11 mouse cellular contexts compared by ENCODE assay signal in the genomic region with DNA sequence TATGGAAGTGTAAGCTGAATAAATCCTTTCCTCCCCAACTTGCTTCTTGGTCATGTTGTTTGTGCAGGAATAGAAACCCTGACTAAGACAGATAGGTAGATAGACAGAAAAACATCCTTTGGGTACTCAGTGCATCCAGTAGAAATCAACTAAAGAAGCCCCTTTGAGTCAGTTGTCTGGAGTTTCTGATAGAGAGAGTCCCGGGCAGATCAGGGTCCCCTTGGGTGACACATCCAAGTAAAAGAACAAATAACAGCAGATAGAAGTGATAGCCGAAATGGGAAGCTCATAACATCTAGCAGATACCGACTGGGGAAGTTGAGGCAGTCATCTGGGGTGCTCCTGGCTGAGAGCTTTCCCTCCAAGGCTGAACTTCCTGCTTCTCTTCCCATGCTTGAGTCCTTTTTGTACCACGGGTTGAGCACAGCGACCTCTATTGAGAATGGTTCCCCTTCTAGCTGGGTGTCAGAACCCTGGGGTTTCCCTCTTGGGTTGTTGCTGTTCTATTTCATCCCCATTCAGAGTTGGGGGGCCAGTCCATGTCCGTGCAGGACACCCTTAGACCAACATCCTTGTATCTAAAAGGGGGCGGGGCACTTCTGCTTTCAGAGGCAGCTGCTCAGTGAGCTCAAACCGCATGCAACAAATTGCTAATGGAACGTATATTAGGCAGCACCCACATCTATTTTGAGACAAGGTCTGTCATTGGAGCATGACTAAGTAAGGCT. TPM values are rescaled to one million over a fixed set of nuclear protein-coding genes. Genes with fewer than 3 reads are reported as not detected.
DNase-seq lines count a peak whose midpoint lies in the region; ATAC-seq and TF ChIP-seq lines count a peak whose summit lies in the region.
"Had no signal": no experiment of that assay in that cellular context is flagged by ENCODE, and none has a peak within 500 bp of the region (broad histone marks: within the 10 kb centered on the region; RNA-seq: fewer than 3 reads in every experiment).

No protein-coding gene starts in this region.

- H3K9me3 ChIP-seq in megakaryocyte, embryonic 14.5 days, result no peaks in the 10 kb centered on the region
- H3K9me3 ChIP-seq in forebrain, embryonic 14.5 days (replicated peaks; ENCODE audit: control insufficient read depth, low read length), result no peaks in the 10 kb centered on the region
- no peaks in the 10 kb centered on the region for H3K9me3 ChIP-seq in intestine, embryonic 15.5 days
- H3K9me3 ChIP-seq: heart, embryonic 15.5 days had no signal

- no peak for TF ChIP-seq POLR2A in thymus, adult 2 months (IDR thresholded peaks at IDR 0.05; ENCODE audit: control insufficient read depth, extremely low read depth, insufficient read depth, low read length, poor library complexity)

- H3K27ac ChIP-seq in thymus, adult 2 months (ENCODE audit: control insufficient read depth, insufficient read depth, low read length), result no peak overlapping the region
- H3K27ac ChIP-seq in forebrain, embryonic 14.5 days (ENCODE audit: low read depth, low read length), result no peak overlapping the region
- no peak overlapping the region for H3K27ac ChIP-seq in intestine, embryonic 15.5 days
- H3K27ac ChIP-seq: heart, embryonic 15.5 days had no signal

- TF ChIP-seq CTCF in thymus, adult 2 months (IDR thresholded peaks at IDR 0.05; ENCODE audit: borderline replicate concordance, control insufficient read depth, extremely low read depth, insufficient read depth, low read length, poor library complexity), result no peak

- no peak for ATAC-seq in forebrain, embryonic 14.5 days
- no peak for ATAC-seq in intestine, embryonic 15.5 days

- H3K4me3 ChIP-seq in thymus, adult 2 months (ENCODE audit: control insufficient read depth, insufficient read depth, low read length), result no peak overlapping the region
- H3K4me3 ChIP-seq in megakaryocyte, embryonic 14.5 days (replicated peaks), result peak overlapping the region; percentile 85
- no peak overlapping the region for H3K4me3 ChIP-seq in forebrain, embryonic 14.5 days (ENCODE audit: low read depth, low read length)
- no peak overlapping the region for H3K4me3 ChIP-seq in intestine, embryonic 15.5 days (replicated peaks)
- H3K4me3 ChIP-seq: heart, embryonic 15.5 days had no signal

- no peak overlapping the region for H3K9ac ChIP-seq in forebrain, embryonic 14.5 days (ENCODE audit: low read length)
- no peak overlapping the region for H3K9ac ChIP-seq in intestine, embryonic 15.5 days
- H3K9ac ChIP-seq: heart, embryonic 15.5 days had no signal

- H3K36me3 ChIP-seq in thymus, adult 2 months (ENCODE audit: control insufficient read depth, insufficient read depth, low read length), result no peaks in the 10 kb centered on the region
- H3K36me3 ChIP-seq in megakaryocyte, embryonic 14.5 days (replicated peaks; ENCODE audit: low read length), result no peaks in the 10 kb centered on the region
- no peaks in the 10 kb centered on the region for H3K36me3 ChIP-seq in splenic B cell, adult 2 months (ENCODE audit: control insufficient read depth, insufficient read depth, low read length, poor library complexity, severe bottlenecking)
- H3K36me3 ChIP-seq in forebrain, embryonic 14.5 days (ENCODE audit: control insufficient read depth, insufficient read depth, low read length), result no peaks in the 10 kb centered on the region
- no peaks in the 10 kb centered on the region for H3K36me3 ChIP-seq in intestine, embryonic 15.5 days
- H3K36me3 ChIP-seq: heart, embryonic 15.5 days had no signal

- peak; percentile 13 for DNase-seq in adrenal gland, adult 2 months
- no peak for DNase-seq in adrenal gland, adult 18-20 months (ENCODE audit: low spot score in 2 of 2)
- DNase-seq in thymus, adult 2 months, result peak; percentile 11
- no peak for DNase-seq in thymus, postnatal 10 days (ENCODE audit: low spot score in 2 of 2)
- peak; percentile 89 for DNase-seq in splenic B cell, adult 2 months (ENCODE audit: low read depth, low spot score)
- no peak for DNase-seq in forebrain, embryonic 14.5 days (ENCODE audit: low spot score)
- DNase-seq: cerebellum, postnatal 36 days had no signal

- no peaks in the 10 kb centered on the region for H3K27me3 ChIP-seq in thymus, adult 2 months (ENCODE audit: control insufficient read depth, insufficient read depth, low read length)
- H3K27me3 ChIP-seq in megakaryocyte, embryonic 14.5 days (replicated peaks), result peaks cover 14% of the 10 kb centered on the region
- no peaks in the 10 kb centered on the region for H3K27me3 ChIP-seq in splenic B cell, adult 2 months (ENCODE audit: control insufficient read depth, insufficient read depth, low read length, poor library complexity, severe bottlenecking)
- H3K27me3 ChIP-seq in forebrain, embryonic 14.5 days (replicated peaks; ENCODE audit: control insufficient read depth, insufficient read depth, low read length), result no peaks in the 10 kb centered on the region
- H3K27me3 ChIP-seq in intestine, embryonic 15.5 days (replicated peaks), result no peaks in the 10 kb centered on the region
- H3K27me3 ChIP-seq: heart, embryonic 15.5 days had no signal

- no peak overlapping the region for H3K4me2 ChIP-seq in forebrain, embryonic 14.5 days (ENCODE audit: low read length)
- no peak overlapping the region for H3K4me2 ChIP-seq in intestine, embryonic 15.5 days (replicated peaks)
- H3K4me2 ChIP-seq: heart, embryonic 15.5 days; midbrain, embryonic 11.5 days had no signal

- 14% methylated on average over 9 of the region's 9 CpGs for WGBS in thymus, adult 2 months
- 79% methylated on average over 9 of the region's 9 CpGs for WGBS in forebrain, embryonic 14.5 days
- WGBS in intestine, embryonic 15.5 days, result 72% methylated on average over 9 of the region's 9 CpGs

- no peaks in the 10 kb centered on the region for H3K4me1 ChIP-seq in thymus, adult 2 months (replicated peaks; ENCODE audit: control insufficient read depth, insufficient read depth, low read length)
- H3K4me1 ChIP-seq in megakaryocyte, embryonic 14.5 days, result peaks cover 53% of the 10 kb centered on the region
- no peaks in the 10 kb centered on the region for H3K4me1 ChIP-seq in forebrain, embryonic 14.5 days (ENCODE audit: control insufficient read depth, insufficient read depth, low read length)
- no peaks in the 10 kb centered on the region for H3K4me1 ChIP-seq in intestine, embryonic 15.5 days (replicated peaks)
- H3K4me1 ChIP-seq: heart, embryonic 15.5 days had no signal

RNA-seq across cellular contexts. Expression of gene Arf2, which starts 34.3 kb away (rescaled TPM):
- total RNA-seq in adrenal gland, adult 2 months (2021), result 10 to 100 TPM; 47.2 to 54.9 TPM
- polyA plus RNA-seq in adrenal gland, adult 2 months (2012; rRNA removed), result 4.5 and 4.6 TPM in 2 replicates
- 10 to 100 TPM; 41.0 to 59.1 TPM for total RNA-seq in adrenal gland, adult 18-20 months (2021)
- 10.4 and 14.7 TPM in 2 replicates for polyA plus RNA-seq in thymus, adult 2 months (2012; rRNA removed)
- 1.00 and 7.0 TPM in 2 replicates for polyA plus RNA-seq in megakaryocyte, embryonic 14.5 days (2012; ENCODE audit: insufficient read depth, low replicate concordance)
- polyA plus RNA-seq in forebrain, embryonic 14.5 days (2014; fragmentation: Nextera tagmentation; extraction: Ambion mirVana), result 176 and 193 TPM in 2 replicates
- polyA plus RNA-seq in intestine, embryonic 15.5 days (2015; fragmentation: Nextera tagmentation; extraction: Ambion mirVana), result 43.6 and 48.2 TPM in 2 replicates

RNA-seq across cellular contexts. Expression of gene Nsf, which starts 47.0 kb away (rescaled TPM):
- total RNA-seq in adrenal gland, adult 2 months (2021), result 100 to 1,000 TPM; 101 to 180 TPM
- 46.7 and 86.7 TPM in 2 replicates for polyA plus RNA-seq in adrenal gland, adult 2 months (2012; rRNA removed)
- 100 to 1,000 TPM; 154 to 197 TPM for total RNA-seq in adrenal gland, adult 18-20 months (2021)
- 52.5 and 59.3 TPM in 2 replicates for polyA plus RNA-seq in thymus, adult 2 months (2012; rRNA removed)
- 9.3 and 11.2 TPM in 2 replicates for polyA plus RNA-seq in megakaryocyte, embryonic 14.5 days (2012; ENCODE audit: insufficient read depth, low replicate concordance)
- polyA plus RNA-seq in forebrain, embryonic 14.5 days (2014; fragmentation: Nextera tagmentation; extraction: Ambion mirVana), result 64.4 and 81.6 TPM in 2 replicates
- 47.9 and 50.0 TPM in 2 replicates for polyA plus RNA-seq in intestine, embryonic 15.5 days (2015; fragmentation: Nextera tagmentation; extraction: Ambion mirVana)

Comparison
In these comparisons a context has a peak if more than half of its experiments do, and no peak if none do; other contexts are left out.
1. DNase-seq: peak in adrenal gland, adult 2 months (single experiment), thymus, adult 2 months (single experiment) and splenic B cell, adult 2 months (single experiment); none in adrenal gland, adult 18-20 months (0 of 2), thymus, postnatal 10 days (0 of 2) and forebrain, embryonic 14.5 days (single experiment).